Mouse (Mus musculus) erythroblast, embryonic 14.5 days (primary cell): Measurements from ENCODE around the gene Cnep1r1. TPM values are rescaled to one million over a fixed set of nuclear protein-coding genes. Genes with fewer than 3 reads are reported as not detected.

ENCODE experiments used
- H3K27me3 ChIP-seq: 2 replicates; pipeline ENCODE4 v1.6.1; 2012; ENCODE audit warnings: inconsistent platforms; ENCODE audit not compliant: control insufficient read depth
- H3K36me3 ChIP-seq: 2 replicates; pipeline ENCODE4 v1.6.1; 2012; ENCODE audit warnings: mild to moderate bottlenecking, inconsistent platforms; ENCODE audit not compliant: control insufficient read depth
- H3K4me1 ChIP-seq: 2 replicates; pipeline ENCODE4 v1.6.1; 2012; ENCODE audit warnings: inconsistent platforms; ENCODE audit not compliant: control insufficient read depth
- H3K4me3 ChIP-seq: replicated peaks from 2 replicates; pipeline ENCODE3; 2012; ENCODE audit warnings: moderate library complexity, mild to moderate bottlenecking, inconsistent platforms
- H3K9me3 ChIP-seq: 2 replicates; pipeline ENCODE4 v1.6.1; 2012; ENCODE audit warnings: low read length, inconsistent platforms, mixed read lengths; ENCODE audit not compliant: control insufficient read depth
- GATA1 ChIP-seq: IDR thresholded peaks from 2 replicates; pipeline ENCODE4 v1.6.1; 2012; ENCODE audit warnings: low read length, inconsistent platforms, mixed read lengths
- TAL1 ChIP-seq: IDR thresholded peaks from 3 replicates; pipeline ENCODE4 v1.6.1; 2012; ENCODE audit warnings: low read length, inconsistent platforms, mixed read lengths
- polyA plus RNA-seq: library from polyadenylated mRNA; stranded (reverse); fragments of >175 nt; gene quantifications from 2 replicates; pipeline ENCODE4 v1.2.3, GENCODE M21; 2012

The Cnep1r1 gene
- polyA plus RNA-seq, 1 experiment = 0.98 TPM

GRCm38 (mm10) chr8:88175264-88175663 is 56.7 kb downstream of the Cnep1r1 start:
- Histone ChIP-seq H3K4me3 (no peak overlapping the region), H3K36me3 (peaks cover 23% of the 10 kb centered on the region), H3K9me3 (no peaks in the 10 kb centered on the region), H3K4me1 (peaks cover 7% of the 10 kb centered on the region), H3K27me3 (no peaks in the 10 kb centered on the region)
- TF ChIP-seq GATA1 = no peak
- no peak for TF ChIP-seq TAL1

GRCm38 (mm10) chr8:88177291-88177690 is 58.7 kb downstream of the Cnep1r1 start:
- no peaks in the 10 kb centered on the region for H3K27me3 ChIP-seq
- no peaks in the 10 kb centered on the region for H3K9me3 ChIP-seq
- H3K4me1 ChIP-seq = peaks cover 7% of the 10 kb centered on the region
- peaks cover 8% of the 10 kb centered on the region for H3K36me3 ChIP-seq
- H3K4me3 ChIP-seq = no peak overlapping the region
- TF ChIP-seq TAL1 (no peak), GATA1 (no peak)

GRCm38 (mm10) chr8:88183121-88183520 is 64.6 kb downstream of the Cnep1r1 start:
- Histone ChIP-seq H3K4me3 (no peak overlapping the region), H3K4me1 (no peaks in the 10 kb centered on the region), H3K9me3 (no peaks in the 10 kb centered on the region), H3K27me3 (no peaks in the 10 kb centered on the region), H3K36me3 (no peaks in the 10 kb centered on the region)
- no peak for TF ChIP-seq TAL1
- no peak for TF ChIP-seq GATA1

Other genes with a start within 250 kb of the Cnep1r1 start
- 0.01 TPM in 1 of 2 replicates, not detected in the other for gene Zfp423, start 159.2 kb upstream of the Cnep1r1 start, polyA plus RNA-seq
- 0.11 and 0.15 TPM in 2 replicates for gene Heatr3, start 19.1 kb downstream of the Cnep1r1 start, polyA plus RNA-seq
- 0.27 and 0.56 TPM in 2 replicates for gene Tent4b, start 80.4 kb downstream of the Cnep1r1 start, polyA plus RNA-seq
- gene Adcy7, start 153.6 kb downstream of the Cnep1r1 start, polyA plus RNA-seq = 1.1 and 1.6 TPM in 2 replicates
- 19.7 and 20.9 TPM in 2 replicates for gene Brd7, start 243.4 kb downstream of the Cnep1r1 start, polyA plus RNA-seq